Mouse (Mus musculus): ENCODE results near the gene Agmat. TPM values are rescaled to one million over a fixed set of nuclear protein-coding genes. Genes with fewer than 3 reads are reported as not detected.
A peak's percentile ranks its signal among the peaks of the same experiment; 100 is the strongest.

Gene Agmat
- polyA plus RNA-seq, 1 experiment = 2.2 TPM

DNA sequence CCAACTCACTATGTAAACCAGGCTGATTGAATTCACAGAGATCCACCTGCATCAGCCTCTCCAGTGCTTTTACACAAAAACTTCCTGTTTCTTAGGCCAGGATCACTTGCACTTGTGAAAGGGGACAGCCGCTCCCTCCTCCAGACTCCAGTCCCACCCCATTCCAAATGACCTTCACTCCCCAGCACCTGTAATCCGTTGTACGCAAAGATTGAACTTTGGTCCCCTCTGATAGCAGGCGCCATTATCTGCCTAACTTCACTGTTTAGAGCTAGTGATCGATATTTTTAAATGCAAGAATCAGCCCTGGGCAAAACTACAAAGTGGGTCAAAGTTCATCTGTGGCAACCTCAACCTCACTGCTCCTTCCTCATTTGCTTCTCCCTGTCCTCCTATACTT, 14.7 kb upstream of the Agmat start:
- TF ChIP-seq CTCF (IDR thresholded peaks at IDR 0.05; ENCODE audit: extremely low read depth, insufficient read depth, low read length) (no peak), POLR2A (IDR thresholded peaks at IDR 0.05; ENCODE audit: extremely low read depth, insufficient read depth, low read length) (no peak)
- H3K27ac ChIP-seq (ENCODE audit: insufficient read depth, low read length) = no peak overlapping the region
- no peak overlapping the region for H3K4me3 ChIP-seq (ENCODE audit: insufficient read depth, low read length)
- H3K4me1 ChIP-seq (ENCODE audit: control insufficient read depth, insufficient read depth, low read length) = peaks cover 3% of the 10 kb centered on the region; the same call in 1 of the 2 replicates

DNA sequence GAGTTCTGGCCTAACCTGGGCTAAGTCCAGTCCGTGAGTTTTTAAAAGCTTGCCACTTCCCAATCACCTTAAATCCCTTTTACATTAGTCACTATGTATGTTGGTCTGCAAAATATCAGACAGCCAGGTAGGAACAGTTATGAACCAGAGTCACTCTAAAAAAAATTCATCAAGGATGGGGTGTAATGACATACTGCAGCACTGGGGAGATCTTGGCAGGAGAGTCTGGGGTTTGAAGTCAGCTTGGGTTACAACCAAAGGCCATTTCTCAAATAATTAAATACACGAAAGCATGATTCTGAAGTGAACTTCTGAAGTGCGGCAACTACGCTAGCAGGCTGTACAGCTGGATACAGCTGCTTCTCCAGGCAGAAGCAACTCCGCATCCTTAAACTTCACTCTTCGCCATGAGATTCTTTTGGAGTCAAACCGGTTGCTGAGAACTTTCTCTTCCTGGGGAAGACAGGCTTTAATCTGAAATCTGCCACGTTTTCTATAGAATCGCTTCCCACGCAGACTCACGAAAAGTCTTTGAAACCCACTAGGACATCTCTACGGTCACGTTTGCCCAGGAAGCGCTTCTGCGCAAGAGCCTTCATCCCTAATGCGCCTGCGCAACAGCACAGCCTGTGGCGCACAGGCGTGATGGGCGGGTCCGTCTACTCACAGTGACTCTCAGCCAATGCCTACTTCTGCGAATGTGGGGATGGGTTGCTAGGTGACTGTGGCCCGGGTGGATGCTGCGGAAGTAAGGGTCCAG, 11.8 kb upstream of the Agmat start:
- Histone ChIP-seq H3K27ac (ENCODE audit: insufficient read depth, low read length) (no peak overlapping the region), H3K4me1 (ENCODE audit: control insufficient read depth, insufficient read depth, low read length) (peaks cover 3% of the 10 kb centered on the region; the same call in 1 of the 2 replicates), H3K4me3 (ENCODE audit: insufficient read depth, low read length) (peak overlapping the region; percentile 40)
- TF ChIP-seq CTCF (IDR thresholded peaks at IDR 0.05; ENCODE audit: extremely low read depth, insufficient read depth, low read length) = no peak
- peak; percentile 83 for TF ChIP-seq POLR2A (IDR thresholded peaks at IDR 0.05; ENCODE audit: extremely low read depth, insufficient read depth, low read length)

DNA sequence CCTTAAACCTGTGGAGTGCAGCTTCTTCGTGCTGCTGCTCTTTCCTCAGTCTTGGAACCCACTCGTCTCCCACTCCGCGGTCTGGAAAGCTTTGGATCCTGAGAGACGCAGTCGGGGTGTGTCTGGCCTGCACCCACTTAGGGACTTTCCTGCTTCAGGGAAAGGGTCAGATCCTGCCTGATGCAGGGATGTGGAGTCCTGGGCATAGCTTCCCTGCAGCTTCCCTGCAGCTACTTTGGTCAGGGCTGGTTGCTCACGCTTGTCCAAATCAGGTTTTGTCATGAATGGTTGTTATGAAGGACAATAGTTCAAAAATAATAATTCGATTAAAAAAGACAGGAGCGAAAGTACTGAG, 11.3 kb upstream of the Agmat start:
- H3K4me1 ChIP-seq (ENCODE audit: control insufficient read depth, insufficient read depth, low read length) = 0 out of 2 replicates have a peak, but pooled peaks cover under 1% of the 10 kb centered on the region
- H3K27ac ChIP-seq (ENCODE audit: insufficient read depth, low read length) = no peak overlapping the region
- peak overlapping the region; percentile 40 for H3K4me3 ChIP-seq (ENCODE audit: insufficient read depth, low read length)
- TF ChIP-seq POLR2A (IDR thresholded peaks at IDR 0.05; ENCODE audit: extremely low read depth, insufficient read depth, low read length) = no peak
- no peak for TF ChIP-seq CTCF (IDR thresholded peaks at IDR 0.05; ENCODE audit: extremely low read depth, insufficient read depth, low read length)

DNA sequence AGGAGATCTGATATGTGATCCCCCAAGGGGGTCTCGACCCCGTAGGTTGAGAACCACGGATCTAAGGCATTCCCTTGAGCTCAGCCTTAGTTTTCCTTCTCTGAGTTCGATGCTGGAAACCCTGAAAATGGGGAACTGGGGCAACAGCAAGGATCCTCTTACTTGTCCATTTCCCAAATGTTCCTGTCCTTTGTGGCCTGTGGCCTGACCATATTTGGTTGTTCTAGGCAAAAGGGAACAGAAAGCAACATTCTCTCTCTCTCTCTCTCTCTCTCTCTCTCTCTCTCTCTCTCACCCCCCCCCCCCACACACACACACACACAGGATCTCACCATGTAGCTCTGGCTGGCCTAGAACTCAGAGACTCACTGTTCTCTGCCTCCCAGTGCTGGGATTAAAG, 9.6 kb upstream of the Agmat start:
- Histone ChIP-seq H3K27ac (ENCODE audit: insufficient read depth, low read length) (no peak overlapping the region), H3K4me1 (ENCODE audit: control insufficient read depth, insufficient read depth, low read length) (no peaks in the 10 kb centered on the region), H3K4me3 (ENCODE audit: insufficient read depth, low read length) (no peak overlapping the region)
- TF ChIP-seq CTCF (IDR thresholded peaks at IDR 0.05; ENCODE audit: extremely low read depth, insufficient read depth, low read length) (no peak), POLR2A (IDR thresholded peaks at IDR 0.05; ENCODE audit: extremely low read depth, insufficient read depth, low read length) (no peak)

DNA sequence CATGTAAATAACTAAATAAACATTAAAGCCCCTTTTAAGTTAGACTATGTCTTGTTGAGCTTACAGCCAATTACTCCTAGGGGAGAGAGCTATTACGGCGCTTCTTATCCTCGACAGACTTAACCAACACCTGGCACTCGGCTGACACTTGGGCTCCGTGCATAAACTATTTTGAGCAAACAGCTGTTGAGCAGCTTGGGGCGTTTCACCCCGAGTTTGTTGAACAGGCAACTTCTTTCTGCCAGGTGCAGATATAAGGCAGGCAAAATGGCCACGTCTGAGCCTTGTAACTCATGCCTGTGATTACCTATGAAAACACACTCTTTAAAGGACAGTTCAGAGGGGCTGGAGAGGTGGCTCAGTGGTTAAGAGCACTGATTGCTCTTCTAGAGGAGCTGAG, 8.5 kb upstream of the Agmat start:
- Histone ChIP-seq H3K4me1 (ENCODE audit: control insufficient read depth, insufficient read depth, low read length) (no peaks in the 10 kb centered on the region), H3K4me3 (ENCODE audit: insufficient read depth, low read length) (no peak overlapping the region), H3K27ac (ENCODE audit: insufficient read depth, low read length) (no peak overlapping the region)
- TF ChIP-seq POLR2A (IDR thresholded peaks at IDR 0.05; ENCODE audit: extremely low read depth, insufficient read depth, low read length) (no peak), CTCF (IDR thresholded peaks at IDR 0.05; ENCODE audit: extremely low read depth, insufficient read depth, low read length) (no peak)

DNA sequence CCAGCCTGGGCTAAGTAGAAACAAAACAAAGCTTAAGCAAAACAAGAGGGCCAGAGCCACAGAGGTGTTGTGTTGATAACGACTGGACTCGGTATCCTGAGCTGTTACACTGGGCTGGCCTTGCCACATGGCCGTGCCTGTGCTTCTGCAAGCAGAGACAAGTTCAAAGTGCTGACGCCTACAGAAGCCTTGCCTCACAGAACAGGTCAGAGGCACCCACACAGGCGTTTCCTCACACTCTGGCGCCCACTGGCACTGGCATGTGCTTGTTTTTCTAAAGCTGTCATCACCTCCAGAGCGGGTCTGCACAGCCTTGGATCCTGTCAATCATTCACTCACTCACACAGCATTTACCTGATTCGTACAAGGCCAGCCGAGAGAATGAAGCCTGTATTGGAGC, 4.6 kb upstream of the Agmat start:
- Histone ChIP-seq H3K4me3 (ENCODE audit: insufficient read depth, low read length) (no peak overlapping the region), H3K27ac (ENCODE audit: insufficient read depth, low read length) (no peak overlapping the region)
- TF ChIP-seq CTCF (IDR thresholded peaks at IDR 0.05; ENCODE audit: extremely low read depth, insufficient read depth, low read length) (no peak), POLR2A (IDR thresholded peaks at IDR 0.05; ENCODE audit: extremely low read depth, insufficient read depth, low read length) (no peak)

DNA sequence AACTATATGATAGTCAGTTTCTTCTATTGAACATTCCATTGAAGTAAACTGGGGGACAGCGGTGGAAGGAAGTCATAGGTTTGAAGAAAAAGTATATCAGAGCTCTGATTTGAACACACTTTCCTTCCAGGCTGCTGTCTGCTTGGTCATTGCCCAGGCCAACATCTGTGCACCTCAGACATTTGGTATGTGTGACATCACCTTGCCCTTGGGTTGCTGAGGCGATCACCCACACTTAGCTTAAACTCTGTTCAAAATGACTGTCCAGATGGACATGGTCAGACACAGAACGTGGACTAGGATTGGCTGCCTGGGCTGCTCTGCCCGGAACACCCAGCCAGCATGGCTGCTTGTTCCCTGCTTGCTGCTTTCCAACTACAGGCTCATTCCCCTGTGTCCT, 4.1 kb upstream of the Agmat start:
- no peak overlapping the region for H3K4me3 ChIP-seq (ENCODE audit: insufficient read depth, low read length)
- no peak overlapping the region for H3K27ac ChIP-seq (ENCODE audit: insufficient read depth, low read length)
- no peak for TF ChIP-seq CTCF (IDR thresholded peaks at IDR 0.05; ENCODE audit: extremely low read depth, insufficient read depth, low read length)
- TF ChIP-seq POLR2A (IDR thresholded peaks at IDR 0.05; ENCODE audit: extremely low read depth, insufficient read depth, low read length) = no peak
- H3K4me1 ChIP-seq (ENCODE audit: control insufficient read depth, insufficient read depth, low read length) = no peaks in the 10 kb centered on the region

More for the DNA sequence above, 4.6 kb upstream of the Agmat start:
- H3K4me1 ChIP-seq (ENCODE audit: control insufficient read depth, insufficient read depth, low read length) = no peaks in the 10 kb centered on the region

DNA sequence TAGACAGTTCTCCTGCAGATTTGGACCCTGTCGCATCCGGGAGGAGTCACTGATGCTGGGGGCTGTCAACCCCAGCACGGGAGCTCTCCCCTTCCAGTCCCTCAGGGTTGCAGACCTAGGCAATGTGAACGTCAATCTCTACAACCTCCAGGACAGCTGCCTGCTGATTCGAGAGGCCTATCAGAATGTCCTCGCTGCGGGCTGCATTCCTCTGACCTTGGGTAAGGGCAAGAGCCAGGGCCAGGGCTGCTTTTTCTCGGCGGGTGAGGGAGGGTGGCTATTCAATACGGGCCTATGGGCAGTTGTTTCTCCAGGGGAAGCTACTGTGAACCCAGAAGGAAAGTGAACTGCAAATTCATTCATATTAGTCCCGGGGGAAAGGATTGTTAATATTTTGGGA, 3.1 kb downstream of the Agmat start:
- TF ChIP-seq CTCF (IDR thresholded peaks at IDR 0.05; ENCODE audit: extremely low read depth, insufficient read depth, low read length) (no peak), POLR2A (IDR thresholded peaks at IDR 0.05; ENCODE audit: extremely low read depth, insufficient read depth, low read length) (no peak)
- no peak overlapping the region for H3K27ac ChIP-seq (ENCODE audit: insufficient read depth, low read length)
- H3K4me1 ChIP-seq (ENCODE audit: control insufficient read depth, insufficient read depth, low read length) = no peaks in the 10 kb centered on the region
- no peak overlapping the region for H3K4me3 ChIP-seq (ENCODE audit: insufficient read depth, low read length)

DNA sequence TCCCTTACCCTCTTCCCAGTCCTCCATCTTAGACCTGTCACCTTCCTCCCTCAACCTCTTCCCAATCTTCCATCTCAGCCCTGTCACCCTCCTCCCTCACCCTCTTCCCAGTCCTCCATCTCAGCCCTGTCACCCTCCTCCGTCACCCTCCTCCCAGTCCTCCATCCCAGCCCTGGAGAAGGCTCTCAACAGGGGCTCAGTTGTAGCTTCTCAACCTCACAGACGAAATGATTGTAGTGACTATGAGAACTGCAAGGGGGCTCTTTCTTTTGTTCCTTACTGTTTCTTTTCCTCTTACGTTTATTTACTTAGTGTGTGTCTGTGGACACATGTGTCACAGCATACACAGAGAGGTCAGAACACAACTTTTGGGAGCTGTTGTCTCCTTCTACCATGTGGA, 4.4 kb downstream of the Agmat start:
- no peak for TF ChIP-seq POLR2A (IDR thresholded peaks at IDR 0.05; ENCODE audit: extremely low read depth, insufficient read depth, low read length)
- TF ChIP-seq CTCF (IDR thresholded peaks at IDR 0.05; ENCODE audit: extremely low read depth, insufficient read depth, low read length) = no peak
- Histone ChIP-seq H3K4me1 (ENCODE audit: control insufficient read depth, insufficient read depth, low read length) (no peaks in the 10 kb centered on the region), H3K27ac (ENCODE audit: insufficient read depth, low read length) (no peak overlapping the region), H3K4me3 (ENCODE audit: insufficient read depth, low read length) (no peak overlapping the region)

DNA sequence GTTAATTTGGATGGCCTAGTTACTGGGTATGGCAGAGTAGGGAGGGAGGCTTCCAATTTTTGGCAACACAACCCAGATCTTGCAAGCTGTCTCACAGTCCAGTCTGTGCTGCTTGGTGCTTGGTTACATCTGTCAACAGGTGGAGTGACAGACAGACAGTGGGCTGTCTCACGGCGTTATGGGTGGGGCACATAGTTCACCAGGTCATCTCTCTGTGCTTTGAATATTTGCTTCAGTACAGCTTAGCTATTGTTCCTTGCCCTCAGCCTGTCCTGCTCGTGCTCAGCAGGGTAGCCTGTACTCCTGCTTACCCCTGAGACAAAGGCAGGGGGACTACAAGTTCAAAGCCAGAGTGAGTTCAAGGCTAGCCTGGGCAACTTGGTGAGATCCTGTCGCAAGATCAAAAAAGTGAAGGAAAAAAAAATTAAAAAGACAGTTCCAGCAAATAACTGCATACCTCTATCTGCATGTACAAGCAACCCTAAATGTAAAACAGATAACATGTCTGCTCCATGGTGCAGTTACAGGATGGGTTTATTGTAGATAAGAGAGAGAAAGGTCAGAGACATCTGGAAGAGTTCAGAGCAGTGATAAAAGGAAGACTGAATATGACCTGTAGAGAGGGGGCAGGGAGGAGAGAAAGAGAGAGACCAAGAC, 5.1 kb downstream of the Agmat start:
- TF ChIP-seq CTCF (IDR thresholded peaks at IDR 0.05; ENCODE audit: extremely low read depth, insufficient read depth, low read length) (no peak), POLR2A (IDR thresholded peaks at IDR 0.05; ENCODE audit: extremely low read depth, insufficient read depth, low read length) (no peak)
- no peak overlapping the region for H3K27ac ChIP-seq (ENCODE audit: insufficient read depth, low read length)
- no peak overlapping the region for H3K4me3 ChIP-seq (ENCODE audit: insufficient read depth, low read length)
- no peaks in the 10 kb centered on the region for H3K4me1 ChIP-seq (ENCODE audit: control insufficient read depth, insufficient read depth, low read length)
